Mouse (Mus musculus) yolk sac, embryonic 10.5 days (tissue): ENCODE data around the gene Stap2.

ENCODE experiments used
- DNase-seq: peaks from one replicate; pipeline ENCODE4 v3.0.0-alpha.2; 2017; ENCODE audit warnings: low spot score

The Stap2 gene

DNA sequence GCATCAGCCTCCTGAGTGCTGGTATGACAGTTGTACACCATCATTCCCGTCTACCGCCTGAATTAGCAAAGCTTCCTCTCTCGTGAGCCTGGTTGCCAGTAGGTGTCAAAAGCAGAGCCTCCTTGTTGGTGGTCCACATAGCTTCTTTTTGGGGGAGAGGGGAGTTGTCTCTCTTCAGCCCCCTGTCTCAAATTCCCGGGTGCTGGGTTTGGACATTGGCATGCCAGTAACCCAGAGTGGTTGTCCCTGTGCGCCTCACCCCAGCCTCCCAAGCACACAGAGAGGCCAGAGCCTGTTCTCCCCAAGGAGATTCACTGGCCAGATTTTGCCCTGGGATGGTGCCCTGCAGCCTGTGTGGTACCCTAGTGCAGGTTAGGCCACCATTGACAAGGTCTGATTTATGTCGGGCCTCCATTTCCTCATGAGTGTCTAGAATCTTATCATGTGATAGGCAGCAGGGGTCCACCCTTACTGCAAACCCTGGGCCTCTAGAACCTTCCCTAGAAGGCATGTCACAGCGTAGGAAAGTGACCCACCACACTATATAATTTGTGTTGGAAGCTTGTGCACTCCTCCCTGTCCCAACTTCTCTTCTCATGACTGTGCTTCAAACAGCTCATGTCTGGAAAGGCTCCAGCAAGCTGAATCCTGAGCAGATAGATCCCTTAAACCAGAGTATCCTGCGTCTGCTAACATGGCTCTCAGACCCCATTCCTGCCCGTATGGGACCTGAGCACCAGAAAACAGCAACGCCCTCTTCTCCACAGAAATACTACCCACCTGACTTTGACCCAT is 45.2 kb downstream of the Stap2 start:
- no peak for DNase-seq

DNA sequence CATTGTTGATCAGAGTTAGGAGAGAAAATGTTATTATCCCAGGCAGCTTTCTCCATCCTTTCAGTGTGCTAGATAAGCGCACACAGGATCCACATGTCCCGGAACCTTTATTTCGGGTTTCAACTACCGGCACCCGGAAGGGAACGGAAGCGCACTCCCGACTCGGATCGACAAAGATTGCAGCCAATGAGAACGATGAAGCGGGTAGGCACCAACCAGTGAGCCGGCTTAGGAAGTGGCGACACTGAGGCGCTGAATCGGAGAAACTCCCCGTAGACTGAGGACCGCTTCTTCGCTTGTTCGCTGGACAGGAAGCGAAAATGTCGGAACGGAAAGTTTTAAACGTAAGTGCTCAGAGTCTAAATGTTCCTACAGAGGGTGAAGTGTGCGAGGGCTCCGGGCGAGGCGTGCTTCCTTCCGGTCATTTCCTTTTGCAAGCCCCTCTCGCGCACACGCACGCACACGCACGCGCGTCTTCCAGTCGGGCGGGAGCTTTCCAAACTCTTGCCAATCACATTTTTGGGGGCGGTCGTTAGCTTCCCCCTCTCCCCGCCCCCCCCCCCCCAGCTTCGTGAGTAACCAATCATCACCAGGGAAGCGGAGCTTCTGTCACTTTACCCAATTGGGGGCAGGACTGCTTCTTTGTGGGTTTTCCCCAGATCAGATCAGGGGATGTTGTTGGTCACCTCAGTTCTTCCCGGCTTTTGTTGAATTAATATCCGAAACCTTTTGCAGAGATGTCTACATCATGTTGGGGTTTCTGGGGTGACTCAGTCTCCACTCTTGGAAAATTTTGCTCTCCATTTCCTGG is 46.3 kb downstream of the Stap2 start, which contains the start of gene Yju2:
Gene Yju2 (plus strand): TSS at position 182 of the 811 bp plus-strand sequence.
- peak; percentile 96 for DNase-seq

DNA sequence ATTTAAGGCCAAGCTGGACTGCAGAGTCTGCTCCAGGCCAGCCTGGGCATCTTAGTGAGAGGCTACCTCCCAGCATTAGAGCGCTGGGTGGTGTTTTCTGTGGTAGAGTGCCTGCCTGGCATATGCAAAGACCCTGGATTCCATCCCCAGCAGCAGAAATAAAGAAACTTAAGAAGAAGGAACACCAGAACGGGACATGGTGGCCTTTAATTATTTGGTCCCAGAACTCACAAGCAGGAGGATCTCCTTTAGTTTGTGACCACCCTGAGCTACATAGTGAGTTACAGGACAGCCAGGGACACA is 46.8 kb downstream of the Stap2 start:
- no peak for DNase-seq

DNA sequence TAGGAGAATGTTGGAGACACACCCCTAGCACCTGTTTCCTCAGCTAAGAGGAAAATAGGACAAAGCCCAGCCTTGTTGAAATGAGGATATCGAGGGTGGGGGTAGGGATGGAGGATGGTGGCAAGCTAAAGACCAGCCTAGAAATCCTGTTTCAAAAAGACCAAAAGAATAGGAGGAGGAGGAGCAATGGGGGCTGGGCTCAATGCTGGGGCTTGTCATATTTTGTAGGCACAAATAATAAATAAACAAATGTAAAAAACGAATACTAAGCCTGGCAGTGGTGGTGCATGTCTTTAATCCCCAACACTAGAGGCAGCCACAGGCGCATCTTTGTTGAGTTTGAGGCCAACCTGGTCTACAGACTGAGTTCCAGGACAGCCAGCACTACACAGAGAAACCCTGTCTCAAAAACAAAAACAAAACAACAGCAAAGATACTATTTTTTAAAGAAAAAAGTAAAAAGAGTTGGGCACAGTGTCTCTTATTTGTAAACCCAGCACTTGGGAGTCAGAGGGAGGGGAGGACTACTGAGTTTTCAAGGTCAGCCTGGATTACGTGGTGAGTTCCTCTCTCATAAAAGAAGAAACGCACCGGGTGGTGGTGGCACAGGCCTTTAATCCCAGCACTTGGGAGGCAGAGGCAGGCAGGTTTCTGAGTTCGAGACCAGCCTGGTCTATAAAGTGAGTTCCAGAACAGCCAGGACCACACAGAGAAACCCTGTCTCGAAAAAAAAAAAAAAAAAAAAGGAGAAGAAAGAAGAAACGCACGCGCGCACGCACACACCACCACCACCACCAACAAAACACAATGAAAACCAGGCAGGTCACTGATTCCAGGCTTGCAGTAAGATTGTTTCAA is 47.4 kb downstream of the Stap2 start:
- DNase-seq, result no peak

DNA sequence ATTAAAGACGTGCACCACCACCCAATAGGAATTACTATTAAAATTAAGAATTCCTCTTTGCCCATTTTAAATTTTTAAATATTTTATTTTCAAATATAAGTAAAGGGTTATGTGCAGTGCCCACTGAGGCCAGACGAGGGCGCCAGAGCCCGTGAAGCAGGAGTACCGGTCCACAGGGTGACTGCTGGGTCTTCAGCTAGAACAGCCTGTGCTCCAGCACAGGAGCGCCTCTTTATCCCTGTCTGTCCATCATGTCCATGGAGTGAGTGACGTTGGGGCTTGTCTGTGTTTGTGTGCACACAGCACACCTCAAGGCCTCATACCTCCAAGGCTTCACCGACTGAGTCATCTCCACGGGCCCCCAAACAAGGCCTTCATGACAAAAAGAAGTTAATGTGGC is 48.2 kb downstream of the Stap2 start:
- DNase-seq, result peak; percentile 55

DNA sequence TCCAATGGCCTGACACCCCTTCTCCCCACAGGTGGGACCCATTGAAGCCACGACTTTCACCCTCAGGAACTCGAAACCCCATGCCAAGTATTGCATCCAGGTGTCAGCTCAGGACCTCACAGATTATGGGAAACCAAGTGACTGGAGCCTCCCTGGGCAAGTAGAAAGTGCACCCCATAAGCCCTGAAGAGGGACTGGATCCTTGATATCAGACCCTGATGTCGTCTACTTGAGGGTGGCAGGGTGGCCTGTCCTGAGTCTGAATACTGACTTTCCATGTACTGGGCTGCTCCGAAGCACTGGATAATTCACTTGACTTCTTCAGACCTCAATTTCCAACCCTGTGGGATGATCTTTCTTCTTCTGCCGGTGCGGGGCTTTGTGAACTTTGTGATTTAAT is 48.8 kb downstream of the Stap2 start:
- DNase-seq, result no peak

DNA sequence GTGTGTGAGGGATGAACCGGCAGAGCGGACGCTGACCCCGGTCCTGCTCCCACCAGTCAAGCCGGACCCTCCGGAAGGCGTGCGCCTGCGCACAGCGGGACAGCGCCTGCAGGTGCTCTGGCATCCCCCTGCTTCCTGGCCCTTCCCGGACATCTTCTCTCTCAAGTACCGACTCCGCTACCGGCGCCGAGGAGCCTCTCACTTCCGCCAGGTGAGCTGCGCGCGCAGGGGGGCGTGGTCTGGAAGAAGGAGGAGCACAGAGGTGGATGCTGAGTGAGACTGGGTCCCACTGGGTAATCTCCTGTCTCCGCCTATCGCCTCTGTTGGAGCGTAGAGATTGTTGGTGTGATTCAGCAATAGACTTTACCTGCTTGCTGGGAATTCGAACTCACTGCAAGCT is 49.3 kb downstream of the Stap2 start:
- DNase-seq, result peak; percentile 86

DNA sequence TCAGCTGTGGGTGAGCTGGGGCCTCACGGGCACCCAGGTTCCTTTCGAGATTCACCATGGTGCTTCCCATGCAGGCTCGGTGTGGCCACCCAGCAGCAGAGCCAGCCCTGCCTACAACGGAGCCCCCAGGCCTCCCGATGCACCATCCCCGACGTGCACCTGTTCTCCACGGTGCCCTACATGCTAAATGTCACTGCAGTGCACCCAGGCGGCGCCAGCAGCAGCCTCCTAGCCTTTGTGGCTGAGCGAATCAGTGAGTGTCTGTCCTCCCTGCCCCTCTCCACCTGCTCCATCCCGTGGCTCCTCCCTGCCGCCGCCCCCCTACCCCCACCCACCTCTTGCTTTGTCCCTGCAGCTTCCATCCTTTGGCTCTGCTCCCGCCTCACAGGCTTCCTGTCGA is 51.2 kb downstream of the Stap2 start:
- no peak for DNase-seq

DNA sequence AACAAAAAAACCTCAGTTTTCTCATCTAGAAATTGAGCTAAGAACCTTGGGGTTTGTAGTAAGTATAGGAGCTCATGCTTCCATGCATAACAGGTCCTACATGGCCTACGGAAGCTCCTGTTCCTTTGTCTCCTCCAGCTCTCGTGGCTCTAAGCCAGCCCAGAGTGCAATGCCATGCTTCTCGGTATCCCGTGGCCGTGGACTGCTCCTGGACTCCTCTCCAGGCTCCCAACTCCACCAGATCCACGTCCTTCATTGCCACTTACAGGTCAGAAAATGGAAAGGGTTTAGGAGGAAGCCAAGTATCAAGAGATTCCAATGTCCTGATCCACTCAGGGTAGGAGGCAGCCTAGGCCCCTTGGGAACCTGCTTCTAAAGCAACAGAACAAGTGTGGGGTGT is 51.6 kb downstream of the Stap2 start:
- DNase-seq, result no peak

DNA sequence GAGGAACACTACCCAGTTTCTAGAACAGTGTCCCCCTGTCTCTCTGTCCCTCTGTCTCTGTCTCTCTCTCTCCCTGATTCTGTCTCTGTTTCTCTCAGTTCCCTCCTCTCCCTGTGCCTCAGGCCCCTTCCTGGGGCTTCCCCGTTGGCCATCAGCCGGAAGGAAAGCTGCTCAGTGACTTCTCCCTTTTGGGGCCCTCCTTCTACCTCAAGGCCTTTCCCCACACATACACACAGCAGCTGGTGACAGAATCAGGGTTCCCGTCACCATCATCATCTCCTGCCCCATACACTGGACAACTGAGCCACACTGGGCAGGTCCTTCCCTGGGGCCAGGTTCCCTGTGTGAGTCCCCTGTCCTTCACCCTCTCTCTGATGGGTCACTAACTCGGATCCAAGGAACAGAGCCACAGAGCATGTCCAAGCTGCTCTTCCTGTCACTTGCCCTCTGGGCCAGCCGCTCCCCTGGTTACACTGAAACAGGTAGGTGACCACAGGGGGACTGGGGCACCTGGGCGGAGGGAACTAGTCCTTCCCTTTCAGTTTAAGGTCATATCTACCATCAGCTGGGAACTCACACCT is 52.8 kb downstream of the Stap2 start, which contains the start of gene Ebi3:
Gene Ebi3 (plus strand): TSS at position 194 of the 581 bp plus-strand sequence.
- no peak for DNase-seq

DNA sequence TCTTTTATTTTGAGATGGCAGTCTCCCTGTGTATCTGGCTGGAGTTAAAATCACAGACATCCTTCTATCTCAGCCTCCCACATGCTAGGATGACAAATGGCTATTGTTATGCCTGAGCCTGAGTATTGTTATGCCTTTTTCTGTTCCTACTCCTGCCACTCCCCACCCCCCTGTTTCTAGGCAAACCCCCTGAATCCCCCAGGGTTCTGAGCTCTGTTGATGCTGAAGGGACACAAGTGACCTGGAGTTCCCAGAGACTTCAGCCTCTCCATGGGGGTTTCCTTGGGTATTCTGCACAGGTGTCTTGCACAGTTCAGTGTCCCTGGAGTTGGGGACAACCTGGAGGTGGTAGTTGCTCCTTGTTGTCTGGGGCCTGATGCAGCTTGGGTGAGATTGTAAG is 53.3 kb downstream of the Stap2 start:
- no peak for DNase-seq

DNA sequence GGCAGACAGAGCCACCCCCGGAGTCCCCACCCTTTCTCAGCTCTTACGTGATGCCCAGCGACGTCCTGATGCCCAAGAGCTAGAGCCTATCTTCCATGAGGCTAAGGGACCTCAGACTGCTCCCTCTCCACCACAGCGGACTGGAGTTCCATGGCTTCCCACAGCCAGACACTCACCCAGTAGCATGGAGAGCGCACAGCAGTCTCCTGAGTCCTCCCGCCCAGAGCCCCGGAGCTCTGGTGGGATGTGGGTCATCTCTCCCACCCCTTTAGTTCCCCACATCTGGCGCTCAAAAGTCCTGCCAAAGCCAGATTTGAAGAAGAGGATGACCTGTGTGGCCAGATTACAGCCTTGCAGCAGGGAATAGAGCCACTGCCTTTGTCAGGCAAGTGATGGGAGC is 54.8 kb downstream of the Stap2 start:
- DNase-seq, result no peak

DNA sequence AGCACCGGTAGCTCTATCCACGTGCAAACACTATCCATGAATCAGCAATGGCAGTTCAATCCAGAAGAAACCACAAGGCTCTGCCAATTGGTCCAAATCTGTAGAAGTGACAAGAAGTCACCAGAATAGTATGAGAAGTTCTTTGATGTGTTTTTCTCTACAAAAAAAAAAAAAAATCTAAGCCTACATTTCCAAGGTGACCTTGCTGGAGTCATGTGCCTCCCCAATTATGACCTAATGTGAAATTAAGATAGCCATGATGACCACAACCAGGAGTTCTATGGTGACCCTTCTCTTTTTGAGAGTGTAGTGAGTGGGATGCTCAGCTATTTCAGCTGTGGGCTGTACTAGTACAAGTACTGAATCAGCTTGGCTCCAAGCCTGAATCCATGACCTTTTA is 56.0 kb downstream of the Stap2 start, which contains the start of gene Zfp119b:
Gene Zfp119b (minus strand): TSS at position 101 of the 400 bp plus-strand sequence.
- DNase-seq, result no peak

DNA sequence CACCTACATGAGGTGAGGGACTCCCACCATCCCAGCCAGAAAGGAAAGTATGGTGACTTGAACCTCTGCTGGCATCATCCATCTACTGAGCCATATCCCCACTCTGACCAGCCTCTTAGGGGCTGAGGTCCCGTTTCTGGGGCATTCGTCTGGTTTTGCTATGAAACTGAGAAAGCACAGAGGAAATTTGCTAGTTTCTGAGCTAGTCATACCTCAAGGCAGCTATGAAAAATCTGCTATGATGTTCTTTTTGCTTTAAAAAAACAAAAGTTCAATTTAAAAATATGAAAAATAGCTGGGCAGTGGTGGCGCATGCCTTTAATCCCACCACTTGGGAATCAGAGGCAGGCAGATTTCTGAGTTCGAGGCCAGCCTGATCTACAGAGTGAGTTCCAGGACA is 56.7 kb downstream of the Stap2 start:
- no peak for DNase-seq
